Mouse (Mus musculus): ENCODE data around the gene Gjb1.

Gjb1 gene

GRCm38 (mm10) chrX:101394341-101394740 lies 18.2 kb downstream of the Gjb1 start:
- no peak for ATAC-seq (ENCODE audit: insufficient number of reproducible peaks, low FRiP score, low TSS enrichment)

GRCm38 (mm10) chrX:101396459-101396858 lies 20.3 kb downstream of the Gjb1 start:
- no peak for ATAC-seq (ENCODE audit: insufficient number of reproducible peaks, low FRiP score, low TSS enrichment)

GRCm38 (mm10) chrX:101418946-101419724 lies 43.0 kb downstream of the Gjb1 start:
- ATAC-seq (ENCODE audit: insufficient number of reproducible peaks, low FRiP score, low TSS enrichment), result 0 out of 2 replicates have a peak, but pooled peaks have one; percentile 19

- peak; percentile 97 for ATAC-seq (ENCODE audit: insufficient number of reproducible peaks, low FRiP score, low TSS enrichment)
These were observed 43.8 kb downstream of the Gjb1 start for GRCm38 (mm10) chrX:101419725-101420699.

- no peak for ATAC-seq (ENCODE audit: insufficient number of reproducible peaks, low FRiP score, low TSS enrichment)
These were observed 44.5 kb downstream of the Gjb1 start, which contains the start of gene Zmym3 for GRCm38 (mm10) chrX:101420700-101421095. Zmym3 (minus strand) TSS chrX:101420849.

GRCm38 (mm10) chrX:101423462-101423861 lies 47.3 kb downstream of the Gjb1 start:
- ATAC-seq (ENCODE audit: insufficient number of reproducible peaks, low FRiP score, low TSS enrichment), result no peak

GRCm38 (mm10) chrX:101427774-101428173 lies 51.6 kb downstream of the Gjb1 start:
- no peak for ATAC-seq (ENCODE audit: insufficient number of reproducible peaks, low FRiP score, low TSS enrichment)

- ATAC-seq (ENCODE audit: insufficient number of reproducible peaks, low FRiP score, low TSS enrichment), result no peak
These were observed 52.6 kb downstream of the Gjb1 start for GRCm38 (mm10) chrX:101428785-101429141.

GRCm38 (mm10) chrX:101429142-101429949 lies 53.2 kb downstream of the Gjb1 start, which contains the start of gene Nono:
Nono (plus strand) TSS chrX:101429318.
- peak; percentile 99 for ATAC-seq (ENCODE audit: insufficient number of reproducible peaks, low FRiP score, low TSS enrichment)

GRCm38 (mm10) chrX:101429976-101430375 lies 53.8 kb downstream of the Gjb1 start:
- 0 out of 2 replicates have a peak, but pooled peaks have one; percentile 13 for ATAC-seq (ENCODE audit: insufficient number of reproducible peaks, low FRiP score, low TSS enrichment)
